Mouse (Mus musculus) CD8-positive naive resting alpha-beta T cell, adult 2 months (primary cell): ENCODE results near the gene Grhl1.
A peak's percentile ranks its signal among the peaks of the same experiment; 100 is the strongest.
"Not testable (repeated sequence)": the region's sequence is repeated elsewhere in the genome, so short reads cannot be mapped to it uniquely, and the experiment has no call there.

Experiments
- DNase-seq, 2 experiments: peaks; one replicate each; pipeline ENCODE4 v3.0.0; 2022; ENCODE audit warnings: low read depth in 2 of 2, low spot score in 2 of 2

Grhl1 gene

GRCm38 (mm10) chr12:24590371-24590770 is 18.3 kb downstream of the Grhl1 start:
- no peak for DNase-seq

- no peak for DNase-seq
Measured at GRCm38 (mm10) chr12:24592055-24592454, 20.0 kb downstream of the Grhl1 start.

GRCm38 (mm10) chr12:24592956-24593672 is 21.0 kb downstream of the Grhl1 start:
- peak; percentile 69 to 75 for DNase-seq

GRCm38 (mm10) chr12:24597376-24597775 is 25.3 kb downstream of the Grhl1 start:
- DNase-seq: no peak

GRCm38 (mm10) chr12:24599366-24599895 is 27.3 kb downstream of the Grhl1 start:
- no peak for DNase-seq

- peak in 1 of 2 experiments; percentile 7 for DNase-seq
Measured at GRCm38 (mm10) chr12:24600074-24600473, 28.0 kb downstream of the Grhl1 start.

GRCm38 (mm10) chr12:24600806-24601205 is 28.7 kb downstream of the Grhl1 start:
- peak; percentile 78 to 80 for DNase-seq

GRCm38 (mm10) chr12:24603266-24603665 is 31.2 kb downstream of the Grhl1 start:
- DNase-seq: peak; percentile 20 to 49

- DNase-seq: no peak
Measured at GRCm38 (mm10) chr12:24606166-24606565, 34.1 kb downstream of the Grhl1 start.

- no peak for DNase-seq
Measured at GRCm38 (mm10) chr12:24612591-24612990, 40.5 kb downstream of the Grhl1 start.

- no peak for DNase-seq
Measured at GRCm38 (mm10) chr12:24614452-24615075, 42.5 kb downstream of the Grhl1 start.

GRCm38 (mm10) chr12:24615140-24615539 is 43.1 kb downstream of the Grhl1 start:
- no peak for DNase-seq

- no peak for DNase-seq
Measured at GRCm38 (mm10) chr12:24619436-24619835, 47.4 kb downstream of the Grhl1 start.

GRCm38 (mm10) chr12:24623486-24624251 is 51.6 kb downstream of the Grhl1 start:
- DNase-seq: no peak

- no peak for DNase-seq
Measured at GRCm38 (mm10) chr12:24626401-24626800, 54.3 kb downstream of the Grhl1 start.

- no peak for DNase-seq
Measured at GRCm38 (mm10) chr12:24627215-24627614, 55.1 kb downstream of the Grhl1 start.

- DNase-seq: peak in 1 of 2 experiments; percentile 41
Measured at GRCm38 (mm10) chr12:24630220-24630619, 58.1 kb downstream of the Grhl1 start.

GRCm38 (mm10) chr12:24632404-24632803 is 60.3 kb downstream of the Grhl1 start:
- DNase-seq: no peak

- DNase-seq: no peak
Measured at GRCm38 (mm10) chr12:24633753-24634191, 61.7 kb downstream of the Grhl1 start.

- DNase-seq: no peak
Measured at GRCm38 (mm10) chr12:24634212-24634611, 62.1 kb downstream of the Grhl1 start.

GRCm38 (mm10) chr12:24634648-24635047 is 62.6 kb downstream of the Grhl1 start:
- no peak for DNase-seq

- not testable (repeated sequence) for DNase-seq
Measured at GRCm38 (mm10) chr12:24638787-24639186, 66.7 kb downstream of the Grhl1 start.
